In the genomic region with DNA sequence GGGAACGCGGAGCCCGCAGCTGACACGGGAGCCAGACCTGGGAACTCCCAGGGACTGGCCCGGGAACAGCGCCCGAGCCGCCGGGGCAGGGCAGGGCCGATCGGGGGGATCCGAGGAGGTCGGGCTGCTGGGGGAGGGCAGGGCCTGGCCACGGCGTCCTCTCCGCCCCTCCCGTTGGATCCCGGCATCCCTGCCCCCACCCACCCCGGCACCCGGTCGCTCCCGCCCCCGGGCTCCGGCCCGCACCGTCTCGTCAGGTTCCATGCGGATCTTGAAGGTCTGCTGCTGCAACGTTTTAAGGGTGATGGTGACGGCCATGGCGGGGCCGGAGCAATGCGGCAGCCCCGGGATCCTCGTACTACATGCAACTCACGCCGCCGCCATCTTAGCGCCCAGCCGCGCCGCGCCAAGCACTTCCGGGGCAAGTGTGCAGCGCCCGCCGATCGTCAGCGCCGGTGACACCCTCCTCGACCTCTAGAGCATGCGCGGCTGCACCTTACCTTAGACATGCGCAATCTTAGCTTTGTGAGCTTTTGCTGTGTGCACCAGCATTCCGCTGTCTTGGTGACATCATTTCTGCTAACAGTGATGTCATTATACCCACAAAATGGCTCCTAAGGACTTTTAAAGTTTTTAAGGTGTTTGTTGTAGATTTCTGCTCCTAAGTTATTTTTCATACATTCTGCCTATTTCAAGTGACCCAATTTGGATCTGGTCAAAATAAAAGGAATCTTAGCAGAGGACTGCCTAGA, we compare ENCODE assay signal across 8 mouse cellular contexts. TPM values are rescaled to one million over a fixed set of nuclear protein-coding genes. Genes with fewer than 3 reads are reported as not detected.
A peak's percentile ranks its signal among the peaks of the same experiment; 100 is the strongest.
DNase-seq lines count a peak whose midpoint lies in the region; ATAC-seq lines count a peak whose summit lies in the region.

A gene (minus strand): TSS at position 418 of the 752 bp plus-strand sequence.

- peaks cover 12% of the 10 kb centered on the region for H3K4me1 ChIP-seq in hindbrain, embryonic 11.5 days (replicated peaks; ENCODE audit: control insufficient read depth, insufficient read depth, low read length)

- H3K36me3 ChIP-seq in hindbrain, embryonic 11.5 days (ENCODE audit: control insufficient read depth, insufficient read depth, low read length), result peaks cover 45% of the 10 kb centered on the region

- peak; percentile 96 for ATAC-seq in hindbrain, embryonic 11.5 days (ENCODE audit: low FRiP score)

- under 1% methylated on average over 54 of the region's 55 CpGs for WGBS in hindbrain, embryonic 11.5 days

- no peaks in the 10 kb centered on the region for H3K9me3 ChIP-seq in hindbrain, embryonic 11.5 days (ENCODE audit: control insufficient read depth, low read length)

- peak within 1 kb of the TSS; percentile 60 for H3K4me2 ChIP-seq in hindbrain, embryonic 11.5 days (replicated peaks; ENCODE audit: low read depth, low read length)

- no peaks in the 10 kb centered on the region for H3K27me3 ChIP-seq in hindbrain, embryonic 11.5 days (ENCODE audit: control insufficient read depth, insufficient read depth, low read length)

- peak within 1 kb of the TSS; percentile 85 for H3K9ac ChIP-seq in hindbrain, embryonic 11.5 days (ENCODE audit: low read depth, low read length)

- H3K4me3 ChIP-seq in hindbrain, embryonic 11.5 days (ENCODE audit: low read depth, low read length), result peak within 1 kb of the TSS; percentile 96

- peak within 1 kb of the TSS; percentile 75 for H3K27ac ChIP-seq in hindbrain, embryonic 11.5 days (ENCODE audit: low read depth, low read length)

- DNase-seq in Muller cell, postnatal 12 days (ENCODE audit: inconsistent ontology term), result peak; percentile 93
- peak; percentile 94 for DNase-seq in cerebellum, adult 9-11 months
- DNase-seq in frontal cortex, adult 2 months (ENCODE audit: extremely low spot score in 1 of 2, low spot score in 1 of 2), result peak; percentile 87 to 94
- DNase-seq in hindbrain, embryonic 11.5 days (ENCODE audit: low spot score), result peak; percentile 94
- DNase-seq in layer of hippocampus, postnatal 10 days (ENCODE audit: low spot score in 2 of 2), result peak; percentile 89 to 91
- DNase-seq in lung, postnatal 10 days, result peak; percentile 94
- DNase-seq in ovary, postnatal 36 days (ENCODE audit: low spot score), result peak; percentile 88
- peak; percentile 89 for DNase-seq in thymus, postnatal 25 days

RNA-seq across cellular contexts. Expression of the gene that starts here (rescaled TPM):
- 75.2 and 80.5 TPM in 2 replicates for polyA plus RNA-seq in frontal cortex, adult 2 months (2012; rRNA removed)
- 88.6 and 91.3 TPM in 2 replicates for polyA plus RNA-seq in hindbrain, embryonic 11.5 days (2014; fragmentation: Nextera tagmentation; extraction: Ambion mirVana)
- 10 to 100 TPM; 55.5 to 64.9 TPM for total RNA-seq in layer of hippocampus, postnatal 10 days (2021)

Comparison
In these comparisons a context has a peak if more than half of its experiments do, and no peak if none do; other contexts are left out.
1. Peak in every context shown above with its lines: DNase-seq, ATAC-seq, H3K4me3 ChIP-seq and H3K27ac ChIP-seq.